Mouse (Mus musculus) neutrophil, adult 5-6 weeks (primary cell): ENCODE data around the gene Anapc11. TPM values are rescaled to one million over a fixed set of nuclear protein-coding genes. Genes with fewer than 3 reads are reported as not detected.
A peak's percentile ranks its signal among the peaks of the same experiment; 100 is the strongest.

ENCODE experiments used
- ATAC-seq: fragments of 151-379, 151-347 bp; 2 replicates; pipeline ENCODE4 v1.8.0; 2017; ENCODE audit warnings: mild to moderate bottlenecking, moderate TSS enrichment; ENCODE audit not compliant: insufficient number of reproducible peaks, poor library complexity, low FRiP score, severe bottlenecking; ENCODE audit errors: extremely low read depth
- total RNA-seq: library from RNA; stranded (forward); fragments of 200-1000 nt; gene quantifications from 2 replicates; pipeline ENCODE4 v1.2.3, GENCODE M21; 2017

Anapc11 gene
- total RNA-seq, 1 experiment from 2014 or later = 15.7 TPM

DNA sequence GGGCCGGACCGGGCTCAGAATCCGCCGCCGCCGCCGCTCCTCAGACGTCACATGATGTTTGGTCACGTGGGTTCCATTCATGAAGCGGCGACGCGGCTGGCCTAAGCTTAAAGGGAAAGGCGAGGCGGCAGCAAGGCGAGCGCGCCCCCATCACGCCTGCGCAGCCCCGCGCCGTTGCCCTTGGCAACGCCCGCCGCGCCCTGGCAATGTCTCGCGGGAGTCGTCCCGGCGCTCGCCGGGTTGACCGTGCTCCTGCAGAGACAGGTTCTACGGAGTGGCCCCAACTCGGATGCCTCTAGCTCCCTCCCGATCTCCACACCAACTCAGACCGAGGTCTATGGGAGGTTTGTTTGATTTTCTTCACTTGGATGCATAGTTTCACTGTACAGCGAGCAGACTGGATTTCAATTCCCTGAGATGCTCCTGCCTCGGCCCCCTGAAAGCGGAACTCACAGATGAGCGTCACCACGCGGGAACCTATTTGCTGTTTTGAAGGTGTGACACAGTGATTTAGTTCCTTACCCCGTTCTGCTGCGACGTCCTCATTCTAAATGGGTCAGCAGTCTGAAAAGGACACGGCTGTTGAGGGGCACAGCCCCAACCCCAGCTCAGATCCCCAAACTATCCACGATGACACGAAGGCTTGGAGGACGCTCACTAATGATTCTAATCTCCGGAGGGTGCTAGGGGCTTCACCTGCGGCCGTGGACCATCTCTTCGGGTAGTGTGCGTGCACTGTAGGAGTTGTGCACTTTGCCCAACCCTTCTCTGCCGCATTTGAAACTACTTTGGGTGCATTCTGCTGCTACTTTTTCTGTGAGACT lies 35.5 kb downstream of the Anapc11 start, which contains the start of gene Mafg:
Gene Mafg (minus strand): TSS at position 81 of the 824 bp plus-strand sequence.
- peak; percentile 40 for ATAC-seq

DNA sequence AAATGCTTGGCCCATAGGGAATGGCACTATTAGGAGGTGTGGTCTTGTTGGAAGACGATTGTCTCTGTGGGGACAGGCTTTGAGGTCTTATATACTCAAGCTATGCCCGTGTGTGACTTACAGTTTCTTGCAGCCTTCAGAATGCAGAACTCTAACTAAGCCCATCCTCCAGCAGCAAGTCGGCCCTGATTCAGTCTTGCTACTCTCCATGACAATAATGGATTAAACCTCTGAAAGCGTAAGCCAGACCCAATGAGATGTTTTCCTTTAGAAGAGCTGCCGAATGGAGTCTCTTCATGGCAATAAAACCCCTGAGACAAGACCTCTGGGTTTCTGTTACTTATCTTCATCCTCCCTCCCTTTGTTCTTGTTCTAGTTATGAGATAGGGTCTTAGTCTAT lies 36.6 kb downstream of the Anapc11 start:
- ATAC-seq = no peak

DNA sequence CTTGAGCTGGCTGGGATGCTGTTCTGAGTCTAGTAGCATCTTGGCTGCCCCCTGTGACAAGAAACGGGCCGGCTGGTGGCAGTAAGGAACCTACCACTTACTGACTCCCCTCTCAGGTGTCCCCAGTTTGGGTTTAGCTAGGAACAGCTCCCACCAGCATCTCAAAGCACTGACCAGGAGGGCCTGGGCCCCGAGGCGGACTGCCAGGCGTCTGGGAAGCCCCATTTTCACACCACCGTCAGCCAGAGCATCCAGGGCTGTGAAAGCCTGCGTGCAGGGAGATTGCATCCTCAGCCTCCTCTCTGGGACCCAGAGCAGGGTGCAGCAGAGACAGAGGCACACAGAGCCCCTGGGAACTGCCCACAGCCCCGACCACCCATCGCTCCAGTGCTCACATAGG lies 43.0 kb downstream of the Anapc11 start:
- ATAC-seq = no peak

DNA sequence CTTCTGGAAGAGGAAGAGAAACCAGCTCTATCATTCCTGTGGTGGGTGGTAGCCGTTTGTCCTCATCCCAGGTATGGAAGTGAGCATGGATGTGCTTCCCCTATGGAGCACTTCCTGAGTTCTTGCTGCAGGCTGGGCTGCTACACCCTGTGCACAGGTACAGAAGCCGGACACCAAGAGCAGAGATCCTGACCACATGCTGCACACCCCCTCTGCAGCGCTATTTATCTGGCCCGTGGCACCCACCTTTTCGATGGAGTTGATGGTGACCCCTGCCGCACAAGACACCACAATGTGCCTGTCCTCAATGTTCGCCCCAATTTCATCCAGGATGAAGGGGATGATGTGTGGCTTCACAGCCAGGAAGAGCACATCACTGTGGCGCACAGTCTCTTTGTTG lies 43.6 kb downstream of the Anapc11 start:
- ATAC-seq = no peak

DNA sequence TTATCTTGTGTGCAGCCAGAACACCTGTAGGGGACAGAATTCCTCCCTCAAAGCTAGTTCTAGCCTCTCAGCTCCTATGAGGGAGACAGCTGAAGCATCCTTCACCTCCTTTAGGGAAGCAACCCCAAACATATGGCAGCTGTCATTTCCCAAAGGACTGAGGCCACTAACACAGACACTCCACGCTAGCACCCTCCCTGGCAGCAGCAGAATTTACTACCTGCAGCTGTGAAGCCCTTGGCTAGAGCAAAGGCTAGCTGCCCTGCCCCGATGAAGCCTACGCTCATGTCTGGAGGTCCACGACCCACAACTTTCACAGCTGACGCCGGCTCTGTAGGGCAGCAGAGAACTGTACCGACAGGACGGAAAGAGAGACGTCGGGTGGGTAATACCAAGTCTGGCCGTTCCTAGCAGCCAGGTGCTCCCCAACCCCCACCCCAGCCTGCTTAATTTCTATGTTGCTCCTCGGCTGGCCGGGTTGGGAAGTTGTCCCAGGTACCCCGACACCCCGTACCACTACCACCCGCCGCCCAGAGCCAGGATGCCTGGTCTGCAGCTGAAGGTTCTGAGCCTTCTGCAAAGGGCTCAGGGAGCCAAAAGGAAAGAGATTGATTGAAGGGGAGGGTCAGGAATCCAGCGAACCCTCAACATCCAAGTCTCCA lies 44.8 kb downstream of the Anapc11 start:
- ATAC-seq = no peak

DNA sequence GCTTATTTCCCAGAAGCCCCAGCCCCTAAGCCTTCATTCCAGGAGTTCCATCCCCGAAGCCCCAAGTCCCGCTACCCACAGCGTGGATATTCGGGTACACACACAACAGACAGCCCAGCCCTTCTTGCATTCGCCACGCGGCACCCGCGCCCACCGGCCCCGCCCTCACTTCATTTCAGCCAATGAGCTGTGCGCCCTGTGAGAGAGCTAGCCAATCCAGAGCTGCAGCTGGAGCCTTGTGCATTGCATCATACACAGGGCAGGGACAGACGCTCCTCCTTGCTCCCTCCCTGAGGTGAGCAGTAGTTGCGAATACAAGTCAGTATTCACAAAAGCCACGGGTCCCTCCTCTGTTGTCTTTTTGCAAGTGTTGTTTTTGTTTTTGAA lies 45.4 kb downstream of the Anapc11 start, which contains the start of gene Pycr1:
Gene Pycr1 (minus strand): TSS at position 169 of the 387 bp plus-strand sequence.
- peak; percentile 95 for ATAC-seq

DNA sequence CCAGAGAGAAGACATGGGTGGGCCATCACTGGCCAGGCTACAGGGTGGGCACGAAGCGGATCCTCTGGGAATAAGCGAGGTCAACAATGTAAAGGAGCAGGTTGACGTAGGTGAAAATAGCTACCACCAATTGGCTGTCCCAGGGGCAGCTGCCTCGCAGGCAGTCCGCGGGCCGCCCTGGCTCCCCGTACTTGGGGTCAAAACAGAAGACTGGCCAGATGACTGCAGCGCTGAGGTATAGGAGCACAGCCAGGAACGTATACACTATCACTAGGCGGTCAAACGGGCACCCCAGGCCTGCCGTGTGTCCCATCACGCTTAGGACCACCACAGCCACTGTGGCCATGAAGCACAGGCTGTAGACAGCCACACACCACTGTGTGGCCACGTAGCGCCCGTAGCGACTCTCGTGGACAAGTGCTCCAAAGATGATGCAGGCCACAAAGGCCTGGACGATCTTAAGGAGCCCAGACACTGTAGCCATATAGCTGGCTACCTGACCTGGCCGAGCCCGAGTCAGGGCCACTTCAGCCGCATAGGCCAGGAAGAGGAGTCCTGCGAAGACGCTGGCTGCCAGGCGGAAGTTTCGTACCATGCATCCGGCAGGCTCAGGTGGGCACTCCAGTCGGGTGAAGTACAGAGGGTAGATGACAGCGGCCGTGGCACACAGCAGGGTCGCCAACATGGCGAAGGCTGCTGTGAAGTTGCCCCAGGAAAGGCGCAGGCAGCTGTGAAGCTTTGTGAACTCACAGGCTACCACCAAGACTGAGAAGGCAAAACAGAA lies 49.0 kb downstream of the Anapc11 start:
- ATAC-seq = no peak

DNA sequence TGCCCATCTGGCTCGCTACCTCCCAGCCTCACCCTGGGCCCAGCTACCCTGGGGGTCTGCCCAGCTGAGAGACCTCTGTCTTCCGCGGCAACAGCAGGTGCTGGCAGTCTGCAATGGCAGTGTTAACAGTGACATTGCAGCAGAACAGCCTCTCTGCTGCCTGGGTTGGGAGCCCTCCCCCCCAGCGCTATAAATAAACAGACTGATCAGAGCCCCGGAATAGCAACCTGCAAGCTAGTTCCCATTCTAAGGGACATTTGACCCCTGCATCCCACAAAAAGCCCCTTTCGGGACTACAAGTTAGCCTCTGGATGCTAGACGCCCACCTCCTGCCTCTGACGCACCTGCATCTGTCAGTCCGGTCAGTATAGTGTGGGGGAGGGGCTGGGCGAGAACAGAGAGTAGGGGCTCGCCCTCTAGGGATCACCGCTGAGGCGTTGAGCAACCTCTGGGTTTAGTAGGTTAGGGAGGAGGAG lies 49.8 kb downstream of the Anapc11 start, which contains the start of gene Myadml2:
Gene Myadml2 (minus strand): TSS at position 158 of the 476 bp plus-strand sequence.
- ATAC-seq = no peak

DNA sequence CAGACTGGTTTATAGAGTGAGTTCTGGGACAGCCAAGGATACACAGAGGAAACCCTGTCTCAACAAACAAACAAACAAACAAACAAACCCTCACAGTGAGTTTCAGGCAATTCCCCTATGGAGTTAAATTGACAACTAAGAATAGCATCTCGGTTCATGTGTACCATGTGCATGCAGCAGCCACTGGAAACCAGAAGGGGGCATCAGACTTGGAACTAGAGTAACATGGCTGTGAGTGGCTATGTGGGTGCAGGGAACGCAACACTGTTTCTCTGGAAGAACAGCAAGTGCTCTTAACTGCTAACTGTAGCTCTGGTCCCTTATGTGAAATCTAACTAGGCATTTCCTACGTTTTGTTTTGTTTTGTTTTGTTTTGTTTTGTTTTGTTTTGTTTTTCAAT lies 53.7 kb downstream of the Anapc11 start:
- ATAC-seq = no peak

DNA sequence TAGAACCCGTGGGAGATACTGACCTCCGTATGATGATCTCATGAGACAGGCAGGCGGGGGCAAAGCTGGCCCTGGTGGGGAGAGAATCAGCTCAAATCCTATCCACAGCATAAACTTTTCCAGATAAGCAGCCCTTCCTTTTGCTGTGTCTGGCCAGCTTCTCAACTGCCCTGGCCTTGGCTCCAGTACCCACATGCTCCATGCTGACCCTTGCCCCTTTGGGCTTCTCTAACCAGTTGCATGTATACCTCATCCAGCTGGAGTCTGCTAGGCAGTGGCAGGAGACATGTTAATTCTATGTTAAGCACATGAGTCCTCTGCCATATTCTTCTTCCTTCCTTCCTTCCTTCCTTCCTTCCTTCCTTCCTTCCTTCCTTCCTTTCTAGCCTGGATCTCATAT lies 56.5 kb downstream of the Anapc11 start:
- ATAC-seq = no peak

DNA sequence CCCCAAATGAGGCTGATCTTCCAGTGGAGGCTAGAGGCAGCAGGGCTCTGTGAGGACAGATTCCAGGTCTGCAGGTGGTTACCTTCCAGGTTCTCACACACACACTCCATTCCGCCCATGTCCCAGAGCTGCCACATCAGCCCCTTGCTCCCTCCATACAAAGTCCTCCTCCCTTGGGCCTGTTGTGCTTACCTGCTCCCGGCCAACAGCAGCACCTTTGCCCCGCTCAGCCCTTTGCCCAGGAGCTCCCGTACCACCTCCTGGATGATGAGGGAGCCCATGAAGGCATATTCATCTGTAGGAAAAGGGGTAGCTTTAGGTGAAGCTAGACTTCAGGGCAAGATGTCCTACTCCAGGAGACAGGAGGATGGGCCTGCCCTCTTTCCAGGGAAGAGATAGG lies 59.1 kb downstream of the Anapc11 start:
- ATAC-seq = no peak

Other genes starting within 250 kb of the Anapc11 start
- 1,411 and 1,557 TPM in 2 replicates for gene Actg1, start 249.9 kb upstream of the Anapc11 start, total RNA-seq
- gene Fscn2, start 236.9 kb upstream of the Anapc11 start, total RNA-seq = 0.47 TPM in 1 of 2 replicates, not detected in the other
- gene Faap100, start 219.7 kb upstream of the Anapc11 start, total RNA-seq = 13.3 and 15.6 TPM in 2 replicates
- gene Nploc4, start 160.7 kb upstream of the Anapc11 start, total RNA-seq = 24.4 and 25.4 TPM in 2 replicates
- gene Tspan10, start 155.8 kb upstream of the Anapc11 start, total RNA-seq = not detected in 2 replicates
- gene Pde6g, start 144.9 kb upstream of the Anapc11 start, total RNA-seq = not detected in 2 replicates
- gene Oxld1, start 140.4 kb upstream of the Anapc11 start, total RNA-seq = 5.9 and 9.5 TPM in 2 replicates
- gene Ccdc137, start 140.3 kb upstream of the Anapc11 start, total RNA-seq = 35.0 and 48.6 TPM in 2 replicates
- gene Arl16, start 130.8 kb upstream of the Anapc11 start, total RNA-seq = 13.4 and 17.1 TPM in 2 replicates
- 20.8 and 24.1 TPM in 2 replicates for gene Mrpl12, start 113.8 kb upstream of the Anapc11 start, total RNA-seq
- 5.0 and 7.9 TPM in 2 replicates for gene Slc25a10, start 106.6 kb upstream of the Anapc11 start, total RNA-seq
- 0.23 TPM in 1 of 2 replicates, not detected in the other for gene Gcgr, start 67.7 kb upstream of the Anapc11 start, total RNA-seq
- 15.0 and 16.9 TPM in 2 replicates for gene Mcrip1, start 48.7 kb upstream of the Anapc11 start, total RNA-seq
- gene Ppp1r27, start 47.3 kb upstream of the Anapc11 start, total RNA-seq = not detected in 2 replicates
- 122 and 155 TPM in 2 replicates for gene P4hb, start 25.2 kb upstream of the Anapc11 start, total RNA-seq
- 166 and 185 TPM in 2 replicates for gene Arhgdia, start 16.8 kb upstream of the Anapc11 start, total RNA-seq
- gene Alyref, start 56 bp upstream of the Anapc11 start, total RNA-seq = 52.7 and 88.0 TPM in 2 replicates
- not detected in 2 replicates for gene Npb, start 10.1 kb downstream of the Anapc11 start, total RNA-seq
- gene Pcyt2, start 19.5 kb downstream of the Anapc11 start, total RNA-seq = 31.7 and 47.8 TPM in 2 replicates
- 181 and 194 TPM in 2 replicates for gene Sirt7, start 26.8 kb downstream of the Anapc11 start, total RNA-seq
- 25.5 and 33.5 TPM in 2 replicates for gene Mafg, start 35.2 kb downstream of the Anapc11 start, total RNA-seq
- gene Pycr1, start 45.3 kb downstream of the Anapc11 start, total RNA-seq = 1.6 TPM in 1 of 2 replicates, not detected in the other
- gene Myadml2, start 49.7 kb downstream of the Anapc11 start, total RNA-seq = not detected in 2 replicates
- not detected in 2 replicates for gene Notum, start 62.8 kb downstream of the Anapc11 start, total RNA-seq
- gene Aspscr1, start 74.6 kb downstream of the Anapc11 start, total RNA-seq = 59.7 and 74.8 TPM in 2 replicates
- 24.2 and 44.7 TPM in 2 replicates for gene Cenpx, start 115.3 kb downstream of the Anapc11 start, total RNA-seq
- 47.1 and 47.6 TPM in 2 replicates for gene Lrrc45, start 115.5 kb downstream of the Anapc11 start, total RNA-seq
- gene Rac3, start 123.0 kb downstream of the Anapc11 start, total RNA-seq = 0.98 TPM in 1 of 2 replicates, not detected in the other
- 6.8 and 8.1 TPM in 2 replicates for gene Dcxr, start 128.9 kb downstream of the Anapc11 start, total RNA-seq
- 0.81 TPM in 1 of 2 replicates, not detected in the other for gene Cbr2, start 133.7 kb downstream of the Anapc11 start, total RNA-seq
- 26.0 and 37.3 TPM in 2 replicates for gene Hmga1b, start 164.4 kb downstream of the Anapc11 start, total RNA-seq
- gene Rfng, start 185.8 kb downstream of the Anapc11 start, total RNA-seq = 3.8 and 5.9 TPM in 2 replicates
- 59.6 and 60.3 TPM in 2 replicates for gene Gps1, start 185.9 kb downstream of the Anapc11 start, total RNA-seq
- 30.9 and 32.5 TPM in 2 replicates for gene Dus1l, start 198.0 kb downstream of the Anapc11 start, total RNA-seq
- gene Fasn, start 226.1 kb downstream of the Anapc11 start, total RNA-seq = 22.0 and 28.3 TPM in 2 replicates